Comparison of ENCODE assay signal across 10 mouse cellular contexts in the genomic region with DNA sequence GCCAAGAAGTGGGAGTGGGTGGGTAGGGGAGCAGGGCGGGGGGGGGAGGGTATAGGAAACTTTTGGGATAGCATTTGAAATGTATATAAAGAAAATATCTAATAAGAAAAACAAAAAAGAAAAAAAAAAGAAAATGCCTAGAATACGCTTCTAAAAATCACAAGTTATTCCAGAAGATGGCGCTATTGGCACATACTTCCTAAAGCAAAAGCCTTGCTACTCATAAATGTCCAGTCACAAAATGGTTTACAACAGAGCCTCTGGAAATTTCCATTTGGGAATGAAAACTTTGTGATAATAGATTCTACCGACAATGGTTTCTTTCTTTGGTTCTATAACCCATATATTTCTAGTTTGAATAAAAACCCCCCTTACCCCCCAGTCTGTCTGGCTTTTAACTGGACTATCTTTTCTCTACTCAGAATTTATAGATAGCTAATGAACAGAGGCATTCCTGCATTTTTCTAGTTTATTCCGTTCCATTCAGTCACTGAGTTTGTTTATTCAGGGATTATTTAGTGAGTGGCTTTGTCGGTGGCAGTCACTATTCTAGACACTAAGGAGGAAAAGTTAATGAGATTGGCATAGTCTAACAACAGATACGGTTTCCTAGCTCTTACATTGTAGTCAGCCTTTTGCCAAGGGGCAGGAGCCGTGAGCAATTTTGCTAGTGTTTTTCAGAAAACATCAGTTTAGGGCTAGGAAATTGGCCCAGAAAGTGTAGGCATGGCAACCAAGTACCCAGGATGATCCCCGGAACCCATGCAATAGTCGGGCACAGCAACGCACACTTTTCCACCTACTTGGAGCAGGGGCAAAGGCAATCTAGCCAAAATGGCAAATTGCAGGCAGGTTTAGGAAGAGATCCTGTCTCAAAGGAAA. TPM values are rescaled to one million over a fixed set of nuclear protein-coding genes. Genes with fewer than 3 reads are reported as not detected.
DNase-seq lines count a peak whose midpoint lies in the region; ATAC-seq and TF ChIP-seq lines count a peak whose summit lies in the region.
"Had no signal": no experiment of that assay in that cellular context is flagged by ENCODE, and none has a peak within 500 bp of the region (broad histone marks: within the 10 kb centered on the region; RNA-seq: fewer than 3 reads in every experiment).

No protein-coding gene starts in this region.

- no peaks in the 10 kb centered on the region for H3K36me3 ChIP-seq in heart, adult 2 months (ENCODE audit: control insufficient read depth, insufficient read depth, low read length)
- H3K36me3 ChIP-seq in forebrain, postnatal 0 days (ENCODE audit: insufficient read depth): no peaks in the 10 kb centered on the region
- no peaks in the 10 kb centered on the region for H3K36me3 ChIP-seq in neural tube, embryonic 14.5 days (ENCODE audit: control insufficient read depth, insufficient read depth, low read length)

- no peaks in the 10 kb centered on the region for H3K27me3 ChIP-seq in heart, adult 2 months (ENCODE audit: control insufficient read depth, insufficient read depth, low read length)
- H3K27me3 ChIP-seq in forebrain, postnatal 0 days (ENCODE audit: insufficient read depth, low read length): no peaks in the 10 kb centered on the region
- no peaks in the 10 kb centered on the region for H3K27me3 ChIP-seq in neural tube, embryonic 14.5 days (ENCODE audit: control insufficient read depth, insufficient read depth, low read length)

- H3K27ac ChIP-seq in heart, adult 2 months: no peak overlapping the region
- H3K27ac ChIP-seq in forebrain, postnatal 0 days (ENCODE audit: low read depth, low read length): no peak overlapping the region
- H3K27ac ChIP-seq in neural tube, embryonic 14.5 days (ENCODE audit: low read depth, low read length): no peak overlapping the region

- TF ChIP-seq CTCF in heart, adult 2 months (IDR thresholded peaks at IDR 0.05): peak; percentile 67
- peak; percentile 60 for TF ChIP-seq CTCF in forebrain, postnatal 0 days (IDR thresholded peaks at IDR 0.05; ENCODE audit: low read depth)

- 0 out of 2 replicates have a peak overlapping the region, but pooled peaks have one; percentile 17 for H3K4me2 ChIP-seq in forebrain, postnatal 0 days (ENCODE audit: low read depth)
- H3K4me2 ChIP-seq in neural tube, embryonic 14.5 days (ENCODE audit: low read depth, low read length): peak overlapping the region; percentile 16; the same call in 1 of the 2 replicates

- TF ChIP-seq EP300 in heart, adult 2 months (IDR thresholded peaks at IDR 0.05; ENCODE audit: insufficient read depth, low read depth, low read length): no peak

- H3K4me3 ChIP-seq in heart, adult 2 months: no peak overlapping the region
- H3K4me3 ChIP-seq in forebrain, postnatal 0 days (ENCODE audit: low read depth, low read length): no peak overlapping the region
- no peak overlapping the region for H3K4me3 ChIP-seq in neural tube, embryonic 14.5 days (ENCODE audit: low read depth, low read length)

- TF ChIP-seq POLR2A in heart, adult 2 months (IDR thresholded peaks at IDR 0.05; ENCODE audit: insufficient read depth, low read depth, low read length): no peak

- 43% methylated on average over 11 of the region's 11 CpGs for WGBS in heart, adult 2 months
- WGBS in forebrain, postnatal 0 days: 29% methylated on average over 11 of the region's 11 CpGs
- WGBS in neural tube, embryonic 14.5 days: 26% methylated on average over 11 of the region's 11 CpGs

- H3K4me1 ChIP-seq in heart, adult 2 months (ENCODE audit: control insufficient read depth, insufficient read depth, low read length): no peaks in the 10 kb centered on the region
- no peaks in the 10 kb centered on the region for H3K4me1 ChIP-seq in forebrain, postnatal 0 days (ENCODE audit: insufficient read depth)
- H3K4me1 ChIP-seq in neural tube, embryonic 14.5 days (ENCODE audit: control insufficient read depth, insufficient read depth, low read length): no peaks in the 10 kb centered on the region

- no peak for DNase-seq in heart, adult 2 months
- DNase-seq in heart, adult 11 months: no peak
- DNase-seq in right cerebral cortex, adult 2 months (ENCODE audit: low spot score in 2 of 2): peak; percentile 2 to 13
- DNase-seq in right cerebral cortex, postnatal 4 days: no peak
- DNase-seq in forebrain, postnatal 0 days: peak; percentile 71
- DNase-seq in T-cell, adult 2 months (ENCODE audit: low spot score): no peak

- H3K9ac ChIP-seq in heart, adult 2 months (ENCODE audit: low read depth, low read length): no peak overlapping the region
- H3K9ac ChIP-seq in forebrain, postnatal 0 days: no peak overlapping the region
- no peak overlapping the region for H3K9ac ChIP-seq in neural tube, embryonic 14.5 days (replicated peaks; ENCODE audit: low read depth, low read length)

- no peaks in the 10 kb centered on the region for H3K9me3 ChIP-seq in forebrain, postnatal 0 days (ENCODE audit: low read length)
- H3K9me3 ChIP-seq in neural tube, embryonic 14.5 days (ENCODE audit: control insufficient read depth, low read length): no peaks in the 10 kb centered on the region

- ATAC-seq in forebrain, postnatal 0 days: peak; percentile 23; the same call in 1 of the 2 replicates
- peak; percentile 86 for ATAC-seq in neural tube, embryonic 14.5 days (ENCODE audit: low read depth)
- ATAC-seq in inflammation-experienced regulatory T-cells, adult 6 months: no peak

- intact Hi-C loops in heart, adult 2 months (cut with DNase I): loop anchor here (5.0 kb wide), 1 partner anchor 1621 kb away; no protein-coding TSS in a partner anchor

- no peaks in the 10 kb centered on the region for H3K79me2 ChIP-seq in heart, adult 2 months (replicated peaks; ENCODE audit: control insufficient read depth, insufficient read depth, low read length)

RNA-seq across cellular contexts. Expression of gene Asb9, which starts 35.5 kb away (rescaled TPM):
- not detected for total RNA-seq in heart, adult 2 months (2021)
- not detected in 2 replicates for polyA plus RNA-seq in heart, adult 2 months (2012; rRNA removed)
- total RNA-seq in forebrain, postnatal 0 days (2014; rRNA removed): not detected in 2 replicates
- not detected in 2 replicates for polyA plus RNA-seq in forebrain, postnatal 0 days (2015; fragmentation: Nextera tagmentation; extraction: Ambion mirVana)
- polyA plus RNA-seq in neural tube, embryonic 14.5 days (2014; fragmentation: Nextera tagmentation; extraction: Ambion mirVana): not detected in 2 replicates
- polyA plus RNA-seq in inflammation-experienced regulatory T-cells, adult 6 months (2017; shearing (Covaris generic)): not detected
- total RNA-seq: left cerebral cortex, adult 8-10 months had no signal
- polyA plus RNA-seq: stomach, embryonic 16.5 days had no signal

Comparison
In these comparisons a context has a peak if more than half of its experiments do, and no peak if none do; other contexts are left out.
1. DNase-seq: peak in right cerebral cortex, adult 2 months (2 of 2) and forebrain, postnatal 0 days (single experiment); none in heart, adult 2 months (0 of 2), heart, adult 11 months (single experiment), right cerebral cortex, postnatal 4 days (single experiment) and T-cell, adult 2 months (single experiment).